Mouse (Mus musculus): ENCODE data around the gene Eps15l1.

- TF ChIP-seq CTCF (IDR thresholded peaks at IDR 0.05; ENCODE audit: low read depth) = no peak
- TF ChIP-seq EP300 (optimal IDR thresholded peaks at IDR 0.05) = no peak
Measured at GRCm38 (mm10) chr8:72296561-72296960, 124.7 kb downstream of the Eps15l1 start.
